Mouse (Mus musculus) kidney, adult 2 months (tissue): ENCODE measurements around the gene Ldlrap1. TPM values are rescaled to one million over a fixed set of nuclear protein-coding genes. Genes with fewer than 3 reads are reported as not detected.

ENCODE experiments used
- DNase-seq: peaks from one replicate; pipeline ENCODE4 v3.0.0; 2021
- H3K27ac ChIP-seq: fragments of 200-500 bp; 2 replicates; pipeline ENCODE4 v1.5.1; 2012; ENCODE audit warnings: low read depth, low read length, control low read depth, inconsistent platforms; ENCODE audit not compliant: insufficient read depth
- H3K27me3 ChIP-seq: fragments of 200-500 bp; replicated peaks from 2 replicates; pipeline ENCODE4 v1.6.1; 2012; ENCODE audit warnings: mild to moderate bottlenecking, moderate library complexity, low read length, inconsistent platforms; ENCODE audit not compliant: control insufficient read depth, insufficient read depth
- H3K36me3 ChIP-seq: fragments of 200-500 bp; 2 replicates; pipeline ENCODE4 v1.6.1; 2012; ENCODE audit warnings: mild to moderate bottlenecking, moderate library complexity, low read length, inconsistent platforms; ENCODE audit not compliant: control insufficient read depth, insufficient read depth
- H3K4me1 ChIP-seq: fragments of 200-500 bp; 2 replicates; pipeline ENCODE4 v1.6.1; 2011; ENCODE audit warnings: low read length; ENCODE audit not compliant: control insufficient read depth, insufficient read depth
- H3K4me3 ChIP-seq: fragments of 200-500 bp; 2 replicates; pipeline ENCODE4 v1.5.1; 2011; ENCODE audit warnings: mild to moderate bottlenecking, low read depth, low read length, control low read depth; ENCODE audit not compliant: insufficient read depth
- CTCF ChIP-seq: fragments of 200-500 bp; conservative IDR thresholded peaks from 2 replicates; pipeline ENCODE4 v1.5.1; 2011; ENCODE audit warnings: low read depth, mild to moderate bottlenecking, control low read depth, low read length, moderate library complexity, mixed read lengths; ENCODE audit not compliant: insufficient read depth, insufficient read length
- POLR2A ChIP-seq: fragments of 200-500 bp; IDR thresholded peaks from one replicate; pipeline ENCODE4 v1.6.1; 2011; ENCODE audit warnings: low read depth, low read length, control low read depth
- WGBS: fragments of 180-500 bp; shearing (Covaris S2); methylation state at CpG from one replicate; pipeline ENCODE4 v1.1.7; 2018; 5-methylcytosine and 5-hydroxymethylcytosine counted together
- polyA plus RNA-seq: library from polyadenylated mRNA; depleted of rRNA; stranded (reverse); fragments of >200 nt; gene quantifications from 2 replicates; pipeline ENCODE4 v1.2.3, GENCODE M21; 2012

Gene Ldlrap1
- polyA plus RNA-seq, 1 experiment = 22.0 TPM

- TF ChIP-seq POLR2A (no peak), CTCF (no peak)
- Histone ChIP-seq H3K27me3 (no peaks in the 10 kb centered on the region; the same call in 1 of the 2 replicates), H3K36me3 (no peaks in the 10 kb centered on the region), H3K27ac (no peak overlapping the region), H3K4me1 (no peaks in the 10 kb centered on the region), H3K4me3 (peak overlapping the region; percentile 37)
- 2% methylated on average over 21 of the region's 21 CpGs for WGBS
- no peak for DNase-seq
These were observed 63.2 kb downstream of the Ldlrap1 start for GRCm38 (mm10) chr4:134704590-134704989.

- H3K36me3 ChIP-seq = no peaks in the 10 kb centered on the region
- TF ChIP-seq POLR2A (no peak), CTCF (no peak)
- H3K4me1 ChIP-seq = no peaks in the 10 kb centered on the region
- under 1% methylated on average over 81 of the region's 81 CpGs for WGBS
- H3K4me3 ChIP-seq = peak within 1 kb of the TSS; percentile 61
- peak; percentile 99 for DNase-seq
- H3K27me3 ChIP-seq = no peaks in the 10 kb centered on the region; the same call in 1 of the 2 replicates
- 0 out of 2 replicates have a peak within 1 kb of the TSS, but pooled peaks have one; percentile 68 for H3K27ac ChIP-seq
These were observed 63.8 kb downstream of the Ldlrap1 start, which contains the start of gene Man1c1 for GRCm38 (mm10) chr4:134703835-134704546. TSS of gene Man1c1 (minus strand) at chr4:134704290.

- 1% methylated on average over 89 of the region's 90 CpGs for WGBS
- DNase-seq = peak; percentile 55
- TF ChIP-seq POLR2A (no peak), CTCF (no peak)
- peak overlapping the region; percentile 61 for H3K4me3 ChIP-seq
- H3K27ac ChIP-seq = 0 out of 2 replicates have a peak overlapping the region, but pooled peaks have one; percentile 68
- H3K27me3 ChIP-seq = no peaks in the 10 kb centered on the region; the same call in 1 of the 2 replicates
- no peaks in the 10 kb centered on the region for H3K36me3 ChIP-seq
- no peaks in the 10 kb centered on the region for H3K4me1 ChIP-seq
These were observed 64.6 kb downstream of the Ldlrap1 start for GRCm38 (mm10) chr4:134702981-134703834.

- no peaks in the 10 kb centered on the region for H3K4me1 ChIP-seq
- peak; percentile 70 for DNase-seq
- 24% methylated on average over 6 of the region's 6 CpGs for WGBS
- H3K4me3 ChIP-seq = peak overlapping the region; percentile 34
- H3K36me3 ChIP-seq = no peaks in the 10 kb centered on the region
- no peak overlapping the region for H3K27ac ChIP-seq
- TF ChIP-seq POLR2A = no peak
- TF ChIP-seq CTCF = peak; percentile 75
- no peaks in the 10 kb centered on the region; the same call in 1 of the 2 replicates for H3K27me3 ChIP-seq
These were observed 65.9 kb downstream of the Ldlrap1 start for GRCm38 (mm10) chr4:134701934-134702333.

- 98% methylated on average over 2 of the region's 2 CpGs for WGBS
These were observed 66.9 kb downstream of the Ldlrap1 start for GRCm38 (mm10) chr4:134700911-134701310.

GRCm38 (mm10) chr4:134693202-134693940, 74.5 kb downstream of the Ldlrap1 start:
- no peak for DNase-seq
- Histone ChIP-seq H3K27me3 (no peaks in the 10 kb centered on the region), H3K4me3 (no peak overlapping the region), H3K27ac (no peak overlapping the region), H3K4me1 (no peaks in the 10 kb centered on the region), H3K36me3 (no peaks in the 10 kb centered on the region)
- WGBS = 83% methylated on average over 9 of the region's 9 CpGs
- no peak for TF ChIP-seq POLR2A
- TF ChIP-seq CTCF = no peak

More at GRCm38 (mm10) chr4:134700911-134701310, 66.9 kb downstream of the Ldlrap1 start:
- TF ChIP-seq POLR2A (no peak), CTCF (no peak)
- DNase-seq = no peak
- Histone ChIP-seq H3K27ac (no peak overlapping the region), H3K36me3 (no peaks in the 10 kb centered on the region), H3K27me3 (no peaks in the 10 kb centered on the region; the same call in 1 of the 2 replicates), H3K4me1 (no peaks in the 10 kb centered on the region), H3K4me3 (no peak overlapping the region)
